Mouse (Mus musculus) embryonic facial prominence, embryonic 15.5 days (tissue): ENCODE measurements around the gene Gm11236. TPM values are rescaled to one million over a fixed set of nuclear protein-coding genes. Genes with fewer than 3 reads are reported as not detected.
"Not testable (repeated sequence)": the region's sequence is repeated elsewhere in the genome, so short reads cannot be mapped to it uniquely, and the experiment has no call there.

ENCODE experiments used
- ATAC-seq: fragments of 200-750 bp; cut with Nextera tagmentation; 2 replicates; pipeline ENCODE4 v1.8.0; 2017; ENCODE audit warnings: low read depth, moderate TSS enrichment; ENCODE audit not compliant: insufficient number of reproducible peaks, low FRiP score, low TSS enrichment
- H3K27ac ChIP-seq: fragments of 300-500 bp; sonication (generic); replicated peaks from 2 replicates; pipeline ENCODE4 v1.5.1; 2015; ENCODE audit warnings: mild to moderate bottlenecking, inconsistent platforms
- H3K27me3 ChIP-seq: fragments of 300-500 bp; sonication (generic); 2 replicates; pipeline ENCODE4 v1.6.1; 2015; ENCODE audit warnings: inconsistent platforms
- H3K36me3 ChIP-seq: fragments of 300-500 bp; sonication (generic); 2 replicates; pipeline ENCODE4 v1.6.1; 2015; ENCODE audit warnings: mild to moderate bottlenecking, inconsistent platforms
- H3K4me1 ChIP-seq: fragments of 300-500 bp; sonication (generic); 2 replicates; pipeline ENCODE4 v1.6.1; 2015; ENCODE audit warnings: inconsistent platforms
- H3K4me2 ChIP-seq: fragments of 300-500 bp; sonication (generic); replicated peaks from 2 replicates; pipeline ENCODE4 v1.6.1; 2015; ENCODE audit warnings: mild to moderate bottlenecking, inconsistent platforms
- H3K4me3 ChIP-seq: fragments of 300-500 bp; sonication (generic); replicated peaks from 2 replicates; pipeline ENCODE4 v1.5.1; 2015; ENCODE audit warnings: mild to moderate bottlenecking, inconsistent platforms
- H3K9ac ChIP-seq: fragments of 300-500 bp; sonication (generic); 2 replicates; pipeline ENCODE4 v1.6.1; 2015; ENCODE audit warnings: inconsistent platforms
- H3K9me3 ChIP-seq: fragments of 300-500 bp; sonication (generic); replicated peaks from 2 replicates; pipeline ENCODE4 v1.6.1; 2016; ENCODE audit warnings: inconsistent platforms
- WGBS: fragments of 180-500 bp; shearing (Covaris S2); methylation state at CpG from one replicate; pipeline ENCODE4 v1.1.7; 2015; 5-methylcytosine and 5-hydroxymethylcytosine counted together
- polyA plus RNA-seq: library from polyadenylated mRNA; unstranded; fragments of >200 nt; fragmentation: Nextera tagmentation; extraction: Ambion mirVana; gene quantifications from 2 replicates; pipeline ENCODE4 v1.2.1, GENCODE M21; 2015

The Gm11236 gene
- not detected in 2 replicates for polyA plus RNA-seq

GRCm38 (mm10) chr4:73637821-73638220 lies at the start of gene Gm11236:
Gm11236 (plus strand) TSS chr4:73638121.
- no CpG with 5 or more reads among the region's 4 CpGs for WGBS
- not testable (repeated sequence) for ATAC-seq, H3K36me3 ChIP-seq, H3K4me3 ChIP-seq, H3K4me1 ChIP-seq, H3K4me2 ChIP-seq, H3K9me3 ChIP-seq, H3K27me3 ChIP-seq, H3K27ac ChIP-seq, H3K9ac ChIP-seq

- Histone ChIP-seq H3K27ac (no peak overlapping the region), H3K4me3 (no peak overlapping the region), H3K4me1 (no peaks in the 10 kb centered on the region), H3K4me2 (no peak overlapping the region), H3K36me3 (no peaks in the 10 kb centered on the region), H3K9me3 (no peaks in the 10 kb centered on the region), H3K27me3 (no peaks in the 10 kb centered on the region), H3K9ac (no peak overlapping the region)
- WGBS = 6% methylated on average over 3 of the region's 3 CpGs
- no peak for ATAC-seq
These were observed 38.7 kb upstream of the Gm11236 start for GRCm38 (mm10) chr4:73599248-73599647.

GRCm38 (mm10) chr4:73607581-73607980 lies 30.3 kb upstream of the Gm11236 start, which contains the start of gene Gm11238:
Gm11238 (plus strand) TSS chr4:73607881.
- not testable (repeated sequence) for H3K9me3 ChIP-seq, H3K27ac ChIP-seq, H3K27me3 ChIP-seq, ATAC-seq, H3K4me2 ChIP-seq, H3K4me1 ChIP-seq, H3K36me3 ChIP-seq, H3K9ac ChIP-seq, H3K4me3 ChIP-seq
- WGBS = no CpG with 5 or more reads among the region's 3 CpGs

DNA sequence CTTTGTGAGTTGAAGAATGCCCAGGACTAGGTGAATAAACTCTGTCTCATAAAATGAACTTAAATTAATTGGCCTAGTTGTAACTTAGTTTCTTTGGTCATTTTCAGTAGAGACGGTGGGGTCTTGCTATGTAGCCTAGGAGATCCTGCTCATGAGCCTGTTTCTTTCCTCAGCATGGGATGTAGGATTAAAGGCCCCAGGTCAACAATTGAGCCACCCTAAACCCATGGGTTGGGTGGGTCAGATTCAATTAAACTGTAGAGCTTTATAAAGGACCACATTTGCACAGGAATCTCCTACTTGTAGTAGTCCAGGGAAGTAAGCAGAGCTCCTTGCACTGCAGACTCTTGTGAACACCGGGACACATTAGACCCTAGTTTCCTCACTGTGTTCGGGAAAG lies 15.2 kb upstream of the Gm11236 start, which contains the start of gene Gm11237:
Gene Gm11237, plus strand, starts transcription at position 301 of the 400 bp plus-strand sequence.
- H3K27ac ChIP-seq, H3K4me2 ChIP-seq, H3K9me3 ChIP-seq, H3K36me3 ChIP-seq, H3K27me3 ChIP-seq, ATAC-seq, H3K4me3 ChIP-seq, H3K9ac ChIP-seq, H3K4me1 ChIP-seq: not testable (repeated sequence)
- no CpG with 5 or more reads among the region's 3 CpGs for WGBS

- H3K4me2 ChIP-seq, H3K4me3 ChIP-seq, H3K9ac ChIP-seq, H3K4me1 ChIP-seq, H3K9me3 ChIP-seq, H3K27ac ChIP-seq, H3K27me3 ChIP-seq, H3K36me3 ChIP-seq, ATAC-seq: not testable (repeated sequence)
- WGBS = 78% methylated on average over 4 of the region's 4 CpGs
These were observed 23.9 kb downstream of the Gm11236 start for GRCm38 (mm10) chr4:73661864-73662263.

- WGBS = no CpG with 5 or more reads among the region's 4 CpGs
- not testable (repeated sequence) for H3K27ac ChIP-seq, ATAC-seq
These were observed 30.1 kb downstream of the Gm11236 start, which contains the start of gene Gm11239 for GRCm38 (mm10) chr4:73668054-73668453. Gm11239 (plus strand) TSS chr4:73668354.

DNA sequence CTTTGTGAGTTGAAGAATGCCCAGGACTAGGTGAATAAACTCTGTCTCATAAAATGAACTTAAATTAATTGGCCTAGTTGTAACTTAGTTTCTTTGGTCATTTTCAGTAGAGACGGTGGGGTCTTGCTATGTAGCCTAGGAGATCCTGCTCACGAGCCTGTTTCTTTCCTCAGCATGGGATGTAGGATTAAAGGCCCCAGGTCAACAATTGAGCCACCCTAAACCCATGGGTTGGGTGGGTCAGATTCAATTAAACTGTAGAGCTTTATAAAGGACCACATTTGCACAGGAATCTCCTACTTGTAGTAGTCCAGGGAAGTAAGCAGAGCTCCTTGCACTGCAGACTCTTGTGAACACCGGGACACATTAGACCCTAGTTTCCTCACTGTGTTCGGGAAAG lies 45.3 kb downstream of the Gm11236 start, which contains the start of gene Gm428:
Gene Gm428, plus strand, starts transcription at position 301 of the 400 bp plus-strand sequence.
- not testable (repeated sequence) for H3K4me3 ChIP-seq, H3K9ac ChIP-seq, H3K9me3 ChIP-seq, H3K4me2 ChIP-seq, H3K4me1 ChIP-seq, H3K27me3 ChIP-seq, H3K36me3 ChIP-seq, H3K27ac ChIP-seq, ATAC-seq
- 82% methylated on average over 1 of the region's 4 CpGs for WGBS

More at GRCm38 (mm10) chr4:73668054-73668453, 30.1 kb downstream of the Gm11236 start, which contains the start of gene Gm11239:
- H3K9me3 ChIP-seq, H3K27me3 ChIP-seq, H3K4me2 ChIP-seq, H3K4me1 ChIP-seq, H3K36me3 ChIP-seq, H3K9ac ChIP-seq, H3K4me3 ChIP-seq: not testable (repeated sequence)

Other genes with a start within 250 kb of the Gm11236 start
- gene Gm11487, start 233.0 kb upstream of the Gm11236 start, polyA plus RNA-seq = not detected in 2 replicates
- gene Gm11238, start 30.2 kb upstream of the Gm11236 start, polyA plus RNA-seq = not detected in 2 replicates
- gene Gm11237, start 15.1 kb upstream of the Gm11236 start, polyA plus RNA-seq = not detected in 2 replicates
- not detected in 2 replicates for gene Gm11239, start 30.2 kb downstream of the Gm11236 start, polyA plus RNA-seq
- not detected in 2 replicates for gene Gm428, start 45.4 kb downstream of the Gm11236 start, polyA plus RNA-seq
- 1.3 and 2.0 TPM in 2 replicates for gene Rasef, start 152.9 kb downstream of the Gm11236 start, polyA plus RNA-seq
- gene Gm11758, start 238.1 kb downstream of the Gm11236 start, polyA plus RNA-seq = not detected in 2 replicates